Mouse (Mus musculus) ovary, adult 18-20 months (tissue): ENCODE results near the gene Gm5269.
A peak's percentile ranks its signal among the peaks of the same experiment; 100 is the strongest.

Experiments used
- DNase-seq: peaks from one replicate; pipeline ENCODE4 v3.0.0; 2022; ENCODE audit warnings: low spot score, mixed read lengths

The Gm5269 gene

DNA sequence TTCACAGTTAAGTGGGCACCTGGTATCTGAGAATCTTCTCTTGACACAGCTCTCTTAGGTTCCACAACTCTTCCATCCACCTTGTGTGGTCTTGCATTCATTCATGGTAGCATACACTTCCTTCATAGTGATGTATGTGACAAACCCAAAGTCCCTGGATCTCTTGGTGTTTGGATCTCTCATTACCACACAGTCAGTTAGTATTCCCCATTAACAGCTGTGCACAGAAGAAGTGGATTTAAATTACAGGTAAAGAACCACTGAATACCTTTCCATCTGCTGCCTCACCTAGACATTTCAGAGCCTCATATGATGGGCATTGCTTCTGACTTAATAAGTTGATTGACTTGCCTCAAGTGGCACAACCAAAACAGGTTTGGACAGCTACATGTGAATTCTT is at the start of gene Gm5269:
Gm5269 (minus strand) TSS at position 101 of the 400 bp plus-strand sequence.
- no peak for DNase-seq

DNA sequence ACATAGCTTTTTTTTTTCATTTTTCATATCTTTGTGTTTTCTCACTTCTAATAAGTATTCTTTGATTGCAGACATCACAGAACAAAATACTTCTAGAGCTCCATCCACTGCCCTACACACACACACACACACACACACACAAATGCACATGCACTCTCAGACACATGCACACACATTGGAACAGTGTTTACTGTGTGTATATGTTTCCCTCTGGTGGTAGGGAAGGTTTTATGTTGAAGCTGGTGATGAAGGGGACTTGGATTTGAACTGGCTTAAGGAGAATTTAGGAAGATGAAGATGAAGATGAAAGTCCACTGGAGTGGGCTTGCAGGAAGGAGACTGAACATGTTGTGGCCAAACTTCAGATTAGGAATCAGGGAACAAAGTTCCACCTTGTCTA is 41.1 kb upstream of the Gm5269 start:
- no peak for DNase-seq

DNA sequence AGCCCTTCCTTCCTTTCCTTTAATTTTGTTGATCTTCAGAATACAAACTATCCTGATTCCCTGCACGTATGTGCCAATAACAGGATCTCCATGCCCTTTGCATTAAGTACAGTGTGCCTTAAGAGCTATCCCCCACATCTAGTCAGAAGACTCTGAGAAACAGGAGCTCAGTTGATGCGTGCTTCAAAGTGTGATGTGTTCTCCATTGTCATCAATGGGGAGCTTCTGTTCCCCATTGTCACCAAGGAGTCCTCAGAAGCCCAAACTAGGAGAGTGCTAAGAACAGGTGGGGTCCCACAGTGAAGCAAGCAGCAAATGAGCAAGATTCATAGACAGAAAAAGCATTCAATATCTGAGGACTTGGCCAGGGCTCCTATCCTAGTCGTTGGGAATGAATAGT is 36.8 kb upstream of the Gm5269 start:
- no peak for DNase-seq

DNA sequence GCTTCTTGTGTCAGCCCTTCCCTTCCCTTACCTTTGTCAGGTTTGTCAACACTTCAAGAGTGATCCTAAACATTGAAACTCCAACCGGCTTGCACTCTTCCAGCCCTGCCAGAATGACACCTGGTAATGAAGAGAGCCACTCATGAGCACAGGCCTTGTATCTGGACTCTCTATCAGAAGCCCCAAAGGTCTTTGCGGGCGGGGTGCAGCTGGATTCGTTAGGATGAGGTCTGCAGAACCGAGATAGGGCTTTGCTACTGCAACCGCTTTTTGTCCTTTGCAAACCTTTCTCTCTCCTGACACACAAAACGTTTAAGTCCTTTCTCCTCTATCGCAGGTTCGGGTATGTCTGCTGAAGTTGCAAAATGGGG is 36.3 kb upstream of the Gm5269 start, which contains the start of gene Slc40a1:
Slc40a1 (minus strand) TSS at position 131 of the 371 bp plus-strand sequence.
- DNase-seq = no peak

DNA sequence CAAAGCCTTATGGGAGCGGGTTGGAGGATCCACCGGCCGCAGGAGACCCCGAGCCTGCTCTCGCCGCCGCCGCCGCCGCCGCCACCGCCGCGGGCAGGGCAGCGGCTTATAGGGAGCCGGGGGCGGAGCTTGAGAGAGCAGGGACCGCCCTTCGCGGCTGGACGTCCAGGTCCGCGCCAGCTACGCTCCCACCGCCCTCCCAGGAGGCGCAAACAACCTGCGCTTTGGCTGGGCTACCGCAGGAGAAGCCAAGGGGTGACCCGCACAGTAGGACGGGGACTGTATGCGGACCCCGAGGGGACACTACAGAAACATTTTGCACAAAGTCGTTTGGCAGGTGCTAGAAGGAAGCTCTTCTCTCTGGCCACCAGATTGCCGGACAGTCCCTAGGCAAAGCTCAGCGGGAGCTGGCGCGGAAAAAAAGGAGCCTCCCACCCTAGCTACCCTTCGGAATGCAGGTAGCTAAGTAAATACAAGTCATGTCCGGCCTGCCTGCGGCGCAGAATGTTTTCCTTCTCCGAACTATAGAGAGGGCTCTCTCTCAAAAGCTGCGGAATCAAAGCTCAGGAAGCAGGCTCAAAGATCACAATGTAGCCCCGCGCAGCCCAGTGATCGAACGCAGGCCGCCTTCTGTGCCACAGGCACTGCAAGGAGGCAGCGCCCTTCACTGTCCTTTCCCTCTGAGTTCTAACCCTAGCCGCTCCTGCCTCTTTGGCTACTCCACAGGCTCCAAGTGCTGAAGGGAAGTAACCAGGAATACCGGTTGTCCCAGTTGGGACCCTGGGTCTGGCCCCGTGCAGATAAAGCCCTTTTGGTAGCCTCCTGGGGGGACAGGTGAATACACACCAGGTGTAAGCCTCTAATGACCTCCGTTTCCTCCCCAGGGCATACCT is 35.7 kb upstream of the Gm5269 start:
- DNase-seq = peak; percentile 74

DNA sequence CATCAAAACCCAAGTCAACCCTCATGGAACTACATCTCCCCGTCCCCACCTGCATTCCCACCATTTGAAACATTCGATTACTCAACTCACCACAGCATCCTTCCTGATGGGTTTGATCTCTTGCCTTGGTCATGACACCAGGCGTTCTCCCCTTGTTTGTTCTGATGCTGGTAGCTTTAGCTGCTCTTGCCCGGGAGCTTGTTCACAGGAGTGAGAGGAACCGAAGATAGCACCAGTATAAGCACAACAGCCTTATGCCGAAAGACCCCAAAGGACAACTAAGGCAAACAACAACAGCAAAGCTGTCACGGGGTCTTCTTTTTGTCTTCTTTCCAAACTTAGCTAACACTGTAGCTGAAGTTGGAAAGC is 35.0 kb upstream of the Gm5269 start:
- no peak for DNase-seq

DNA sequence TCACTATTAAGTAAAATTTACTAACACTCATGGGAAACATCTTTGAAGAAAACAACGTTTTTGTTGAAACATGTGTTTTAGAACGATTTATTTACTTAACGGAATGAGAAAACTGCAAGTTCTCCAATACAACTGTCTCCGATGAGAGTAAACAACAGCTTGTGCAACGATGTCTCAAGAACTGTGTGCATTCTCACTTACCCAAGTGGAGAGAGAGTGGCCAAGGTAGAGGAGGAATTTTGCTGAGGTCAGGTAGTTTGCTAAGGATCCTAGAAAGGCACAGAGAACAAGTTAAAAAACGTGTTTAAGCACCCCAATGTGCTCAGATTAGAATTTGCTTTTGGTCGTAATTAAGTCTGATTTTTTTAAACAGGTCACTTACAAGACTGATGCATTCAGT is 34.4 kb upstream of the Gm5269 start:
- no peak for DNase-seq

DNA sequence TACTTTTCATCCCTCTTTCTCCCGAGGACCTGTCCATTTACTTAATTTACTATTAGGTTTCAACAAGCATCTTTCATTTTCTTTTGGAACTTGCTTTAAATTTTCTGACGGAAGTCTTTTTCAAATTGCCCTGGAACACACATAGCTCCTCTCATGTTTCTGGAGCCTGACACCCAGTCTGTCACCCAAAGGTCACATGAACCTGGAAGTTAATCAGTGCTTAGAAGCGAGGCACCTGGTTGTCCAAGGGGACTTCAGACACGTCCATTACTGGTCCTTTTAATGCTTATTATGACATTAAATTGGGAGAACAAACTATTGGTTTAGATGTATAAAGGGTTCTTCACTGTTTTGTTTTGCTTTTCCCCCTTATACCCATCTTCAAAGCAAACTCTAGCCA is 33.2 kb upstream of the Gm5269 start:
- DNase-seq = no peak

DNA sequence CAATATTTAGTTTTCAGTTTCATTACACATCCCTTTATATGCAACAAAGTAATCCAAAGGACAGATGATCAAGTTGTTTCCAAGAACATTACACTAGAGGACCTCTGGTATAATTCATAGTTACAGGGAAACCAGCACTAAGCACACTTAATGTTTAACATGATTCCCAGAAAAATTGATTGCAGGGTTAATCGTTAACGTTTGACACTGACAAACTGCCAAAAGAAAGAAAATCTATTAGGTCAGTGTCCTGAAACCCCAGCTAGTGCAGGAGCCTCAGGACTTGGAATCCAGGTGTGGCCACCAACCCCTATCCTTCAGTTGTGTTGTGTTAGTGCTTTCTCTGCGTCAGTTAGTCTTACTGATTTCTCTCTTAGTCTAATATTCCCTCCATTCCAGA is 30.6 kb upstream of the Gm5269 start:
- DNase-seq = no peak

DNA sequence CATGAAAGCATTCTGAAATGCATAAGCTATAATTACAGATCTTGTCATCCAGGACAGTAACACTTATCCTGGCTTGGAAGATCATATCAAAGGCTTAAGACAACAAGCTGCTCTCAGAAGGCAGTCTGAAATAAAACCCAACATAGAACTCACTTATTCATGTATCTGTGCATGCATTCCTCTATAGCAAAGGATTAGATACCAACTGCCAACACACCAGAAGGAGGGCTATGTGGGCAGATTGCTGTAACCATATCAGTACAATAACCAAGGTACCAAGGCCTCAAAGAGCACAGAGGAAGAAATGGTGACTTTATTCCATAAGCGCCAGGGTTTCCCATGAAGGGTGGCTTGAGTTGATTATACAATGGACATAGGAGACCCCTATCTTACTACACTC is 29.7 kb upstream of the Gm5269 start:
- no peak for DNase-seq

DNA sequence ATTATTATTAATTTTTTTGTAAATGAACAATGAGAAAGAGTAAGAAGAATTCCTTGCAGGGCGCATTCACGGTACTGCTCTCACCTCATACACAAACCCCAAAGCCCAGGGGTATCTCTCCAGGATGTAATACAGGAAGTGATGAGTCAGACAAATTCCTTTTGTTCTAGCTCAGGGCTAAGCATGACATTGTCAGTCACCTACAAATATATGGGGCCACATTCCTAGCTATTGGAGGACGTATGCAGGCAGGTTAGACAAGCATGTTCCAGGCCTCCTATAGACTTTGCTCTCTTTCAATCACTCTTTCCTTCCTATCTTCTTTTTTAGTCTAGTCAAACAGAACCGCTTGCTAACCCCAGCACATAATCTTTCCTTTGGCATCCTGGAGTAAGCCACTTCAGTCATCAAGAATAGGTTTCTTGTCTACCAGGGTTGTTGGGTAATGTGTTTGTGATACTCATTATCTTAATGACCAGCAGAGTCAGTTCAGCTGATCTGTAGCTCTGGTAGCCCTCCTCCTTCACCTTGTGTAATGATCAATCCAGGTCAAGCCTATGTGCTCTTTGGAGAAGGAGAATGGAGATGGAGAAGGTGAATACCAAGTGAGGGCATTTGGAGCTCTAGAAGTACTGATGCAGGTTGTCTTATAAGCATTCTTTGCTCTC is 27.2 kb upstream of the Gm5269 start:
- no peak for DNase-seq

DNA sequence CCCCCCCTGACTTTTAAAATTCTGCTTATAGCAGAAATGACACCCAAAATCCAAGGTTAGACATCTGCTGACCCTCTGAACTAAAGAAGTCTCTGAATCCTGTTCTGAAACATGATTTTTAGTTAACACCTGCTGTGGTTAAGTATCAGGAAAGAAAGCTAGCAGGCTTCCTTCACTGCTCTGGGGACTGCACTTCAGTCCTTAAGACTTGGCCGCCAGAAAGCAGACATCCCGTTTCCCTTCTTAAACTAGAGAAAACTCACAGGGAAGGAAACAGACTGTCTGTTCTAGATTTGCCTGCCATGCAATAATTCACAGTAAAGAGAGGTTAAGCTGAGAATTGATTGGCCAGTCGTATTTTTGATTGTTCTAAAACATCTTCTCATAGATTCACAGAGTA is 26.1 kb upstream of the Gm5269 start:
- no peak for DNase-seq

DNA sequence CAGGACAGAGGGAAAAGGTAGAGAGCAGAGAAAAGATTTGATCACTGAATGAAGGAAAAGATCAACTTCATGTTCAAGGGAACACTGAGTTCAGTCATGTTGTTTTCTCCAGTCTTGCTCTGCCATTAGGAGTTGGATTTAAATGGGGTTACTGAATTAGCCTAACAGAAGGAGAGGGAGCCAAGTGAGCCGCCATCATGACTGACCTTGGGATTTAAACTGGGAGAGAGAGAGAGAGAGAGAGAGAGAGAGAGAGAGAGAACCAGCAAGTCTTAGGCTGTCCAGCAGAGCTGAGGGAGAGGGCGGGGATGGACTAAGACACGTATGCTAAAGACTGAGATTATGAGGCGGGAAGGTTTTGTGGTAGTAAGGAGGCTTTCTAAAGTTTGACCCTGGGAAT is 24.2 kb upstream of the Gm5269 start:
- DNase-seq = no peak

DNA sequence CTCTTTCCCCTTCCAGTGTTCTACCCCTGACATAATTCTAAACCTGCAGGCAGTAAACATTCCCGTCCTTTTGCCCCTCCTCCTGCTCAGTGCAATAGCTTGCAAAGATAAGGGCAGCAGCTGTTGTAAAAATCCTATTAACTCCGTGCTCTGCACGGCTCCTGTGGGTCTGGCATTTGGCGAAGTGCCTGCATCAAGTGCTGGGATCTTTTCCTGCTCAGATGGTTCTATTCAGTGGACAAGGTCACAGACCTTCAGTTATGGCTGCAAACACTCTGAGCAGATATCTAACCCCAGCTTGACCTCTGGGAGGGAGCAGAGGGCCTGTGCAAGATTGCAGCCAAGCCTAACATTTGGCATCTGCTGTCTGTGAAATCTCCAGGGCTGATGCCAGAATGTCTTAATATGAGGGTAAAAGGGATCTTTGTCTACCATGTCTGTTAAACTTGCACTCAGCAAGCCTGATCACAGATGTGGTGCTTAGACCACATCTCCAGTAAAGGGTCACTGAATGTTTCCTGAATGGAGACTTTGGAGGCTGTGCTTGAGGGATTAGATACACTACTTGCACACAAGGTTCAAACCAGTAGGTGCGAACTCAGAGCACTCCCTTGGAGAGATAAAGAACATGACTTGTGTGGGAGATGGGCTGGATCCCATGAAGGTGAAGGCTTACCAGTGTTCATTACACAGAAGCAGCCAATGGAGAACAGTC is 15.2 kb upstream of the Gm5269 start:
- peak; percentile 71 for DNase-seq

DNA sequence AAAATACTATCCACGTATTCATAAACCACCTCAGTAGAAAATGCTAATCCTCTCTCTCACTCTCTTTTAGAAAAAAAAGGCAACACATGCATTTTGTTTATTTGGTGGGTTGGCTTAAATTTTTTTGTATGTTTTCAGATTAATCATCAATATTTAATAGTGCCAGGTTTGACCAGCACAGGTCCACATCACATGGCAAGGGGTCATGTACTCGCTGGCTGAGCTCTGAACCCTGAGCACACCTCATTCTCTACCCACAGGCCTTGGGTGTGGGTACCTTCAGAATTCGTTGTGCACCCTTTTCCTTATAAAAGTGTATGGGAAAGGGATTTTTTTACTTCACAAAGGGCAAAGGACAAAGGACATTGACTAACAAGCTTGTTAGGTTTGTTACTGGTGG is 14.1 kb upstream of the Gm5269 start:
- no peak for DNase-seq

DNA sequence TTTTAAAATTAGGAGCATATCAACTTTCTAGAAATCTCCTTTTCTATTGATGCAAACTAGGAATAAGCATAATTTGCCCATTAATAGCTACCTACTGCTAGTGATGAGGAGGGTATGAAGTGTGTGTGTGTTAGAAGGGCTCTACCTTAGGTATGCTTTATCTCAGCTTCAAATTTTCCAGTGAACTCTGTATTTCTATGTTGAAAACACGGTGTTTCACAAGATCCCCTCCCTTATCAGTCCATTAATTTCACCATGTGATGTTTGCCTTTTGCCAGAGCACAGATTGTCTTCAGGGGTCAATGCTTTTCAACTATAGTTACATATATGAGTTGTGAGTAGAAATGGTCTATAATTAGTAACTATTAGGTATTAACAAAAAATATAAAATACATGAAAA is 8.0 kb upstream of the Gm5269 start:
- DNase-seq = no peak

DNA sequence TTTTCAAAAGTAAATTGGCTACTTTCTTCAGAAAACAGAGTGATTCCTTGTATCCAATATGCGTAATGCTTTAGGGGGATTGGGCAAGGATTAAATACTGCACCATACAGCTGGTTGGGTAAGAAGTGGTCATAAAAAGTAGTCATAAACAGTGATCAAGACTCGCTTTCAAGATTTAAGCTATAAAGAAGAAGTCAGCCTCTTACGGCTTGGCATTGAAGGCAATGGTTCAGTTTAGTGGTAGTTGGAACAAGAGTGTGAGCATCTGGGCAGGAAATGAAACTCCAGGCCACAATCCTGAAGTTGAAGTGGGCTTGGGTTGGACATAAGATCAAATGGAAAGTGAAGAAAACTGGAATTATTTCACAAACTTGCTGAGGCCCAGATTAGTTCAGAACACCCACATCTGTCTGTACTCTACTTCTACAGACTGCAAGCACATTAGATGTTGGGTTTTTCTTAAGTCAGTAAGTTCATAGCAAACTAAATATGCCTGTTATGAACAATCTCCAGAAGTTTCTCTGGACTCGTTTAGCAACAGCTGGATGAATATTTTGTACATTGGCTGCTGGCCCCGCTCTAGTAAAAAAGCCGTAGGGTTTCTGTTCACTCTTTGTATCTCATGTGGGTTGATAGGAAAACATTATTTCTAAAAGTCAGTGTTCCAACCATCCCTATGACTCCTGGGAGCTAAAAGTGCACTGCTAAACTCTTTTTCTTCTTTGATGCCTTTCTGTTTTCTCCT is 4.3 kb upstream of the Gm5269 start:
- no peak for DNase-seq

DNA sequence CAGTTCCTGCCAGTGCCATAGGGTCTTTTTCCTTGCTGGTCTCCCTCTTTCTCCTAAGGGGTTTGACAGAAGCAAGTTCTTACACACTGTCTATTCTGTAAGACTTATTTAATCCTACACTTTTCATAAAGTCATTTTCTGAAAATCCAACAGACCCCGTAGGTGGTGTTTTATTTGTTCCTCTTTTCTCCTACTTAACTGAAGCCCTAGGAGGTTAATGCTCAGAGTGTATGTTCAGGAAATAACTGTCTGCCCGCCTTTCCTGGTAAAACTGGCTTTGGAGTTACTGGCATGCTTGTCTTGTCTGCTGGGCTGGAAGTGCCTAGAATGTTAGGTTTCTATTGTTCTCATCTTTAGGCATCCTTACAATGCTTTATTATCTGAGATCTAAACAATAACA is 1.9 kb upstream of the Gm5269 start:
- DNase-seq = no peak

DNA sequence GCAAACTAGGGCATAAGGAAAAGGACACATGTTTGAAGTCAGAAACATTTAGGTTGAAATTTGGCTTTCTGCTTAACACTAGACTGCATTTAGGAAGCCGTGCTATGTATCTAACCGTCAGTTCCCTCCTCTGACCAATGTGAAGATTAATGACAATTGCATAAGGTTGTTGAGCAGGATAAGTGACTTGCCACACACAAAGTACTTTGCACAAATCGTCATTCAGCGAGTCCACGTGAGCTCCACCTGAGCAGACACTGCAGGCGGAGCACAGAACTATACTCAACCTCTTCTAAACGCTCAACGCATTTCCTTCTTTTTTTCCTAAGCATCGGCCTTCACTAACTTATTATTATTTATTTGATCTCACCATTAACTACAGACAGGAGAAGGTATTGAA is 3.3 kb downstream of the Gm5269 start:
- no peak for DNase-seq

DNA sequence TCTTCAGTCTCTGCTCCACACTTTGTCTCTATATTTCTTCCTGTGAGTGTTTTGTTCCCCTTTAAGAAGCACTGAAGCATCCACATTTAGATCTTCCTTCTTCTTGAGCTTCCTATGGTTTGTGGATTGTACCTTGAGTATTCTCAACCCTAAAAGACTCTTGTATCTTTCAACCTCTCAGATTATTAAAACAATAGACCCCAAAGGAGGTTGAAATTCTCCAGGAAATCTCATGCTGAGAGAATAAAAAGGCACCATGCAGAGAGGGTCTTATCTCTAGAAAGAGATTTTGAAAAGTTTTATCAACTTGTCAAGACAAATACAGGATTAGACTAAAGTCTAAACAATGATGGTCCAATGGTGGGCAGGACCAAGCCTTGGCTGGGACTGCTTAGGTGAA is 6.7 kb downstream of the Gm5269 start:
- DNase-seq = no peak

DNA sequence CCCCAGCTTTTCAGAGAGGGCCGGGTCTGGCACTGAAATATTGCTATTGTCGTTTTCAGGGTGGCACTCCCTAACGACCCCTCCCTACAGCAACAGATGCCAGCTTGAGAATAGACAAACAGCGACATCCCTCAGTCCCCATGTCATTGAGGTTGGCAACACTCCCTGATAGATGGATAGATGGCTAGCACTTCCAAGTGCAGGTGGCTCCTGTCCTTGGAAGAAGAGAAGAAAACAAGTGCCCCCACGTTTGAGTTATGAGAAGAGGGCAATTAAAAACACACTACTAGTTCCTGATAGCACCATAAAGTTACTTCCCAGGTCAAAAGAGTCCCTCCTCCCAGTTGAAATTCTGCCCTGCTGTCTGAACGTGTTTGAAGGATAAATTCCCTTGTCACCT is 8.0 kb downstream of the Gm5269 start:
- no peak for DNase-seq

DNA sequence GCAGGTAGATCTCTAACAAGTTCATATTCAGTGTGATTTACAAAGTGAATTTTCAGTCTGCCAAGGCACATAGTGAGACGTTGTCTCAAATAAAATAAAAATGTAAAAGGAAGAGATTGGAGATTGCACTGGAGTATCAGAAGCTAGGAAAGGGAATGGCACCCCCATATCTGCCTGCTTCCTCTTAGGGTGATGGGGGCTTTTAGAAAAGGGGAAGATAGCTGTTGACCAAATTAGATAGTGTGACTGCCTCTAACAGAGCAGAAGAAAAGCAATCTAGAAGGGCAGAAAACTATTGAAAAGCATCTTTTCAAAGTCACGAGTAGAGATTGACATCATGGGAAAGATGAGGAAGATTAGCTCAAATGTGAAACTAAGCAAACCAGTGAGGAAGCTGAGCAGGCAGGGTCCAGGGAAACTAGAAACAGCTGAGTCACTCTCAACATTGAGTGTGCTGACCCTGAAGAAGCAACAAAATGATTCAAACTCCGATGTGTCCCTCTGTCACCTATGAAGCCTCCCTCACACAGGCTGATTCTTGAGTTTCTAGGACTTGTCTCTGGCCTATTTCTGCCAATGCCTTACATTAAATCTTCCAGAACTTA is 8.7 kb downstream of the Gm5269 start:
- no peak for DNase-seq
